In genomic region chr5:25006848-25007247, GRCm38 (mm10) we compare ENCODE assay signal across 8 mouse cellular contexts.
A peak's percentile ranks its signal among the peaks of the same experiment; 100 is the strongest.
DNase-seq lines count a peak whose midpoint lies in the region; ATAC-seq and TF ChIP-seq lines count a peak whose summit lies in the region.

No protein-coding gene starts in this region.

- H3K36me3 ChIP-seq in hindbrain, embryonic 12.5 days = no peaks in the 10 kb centered on the region

- TF ChIP-seq CTCF in Patski (IDR thresholded peaks at IDR 0.05) = no peak

- no peaks in the 10 kb centered on the region for H3K27me3 ChIP-seq in Patski
- H3K27me3 ChIP-seq in hindbrain, embryonic 12.5 days = peaks cover 7% of the 10 kb centered on the region; the same call in 1 of the 2 replicates

- CTCF ChIA-PET in Patski (lab: Charles Lee) = interaction anchor here (0.8 to 2.5 kb wide), 25 partner anchors 10 to 340 kb away, joined by 3 to 11 read pairs (median 5); partner anchors contain the start of gene Rheb

- POLR2A ChIA-PET in Patski (lab: Charles Lee) = interaction anchor here (0.6 to 1.1 kb wide), 3 partner anchors 86 to 321 kb away, joined by 3 read pairs; no protein-coding TSS in a partner anchor

- no peak overlapping the region for H3K9ac ChIP-seq in hindbrain, embryonic 12.5 days

- H3K27ac ChIP-seq in hindbrain, embryonic 12.5 days = no peak overlapping the region

- in situ Hi-C loops in Patski (cut with MboI; ENCODE audit: low pct_unique_long_range_greater_than_20kb) = loop anchor here (5.0 kb wide), 1 partner anchor 335 kb away; no protein-coding TSS in a partner anchor

- H3K4me2 ChIP-seq in hindbrain, embryonic 12.5 days (replicated peaks) = no peak overlapping the region

- peaks cover 13% of the 10 kb centered on the region for H3K4me1 ChIP-seq in hindbrain, embryonic 12.5 days

- WGBS in hindbrain, embryonic 12.5 days = 43% methylated on average over 8 of the region's 8 CpGs

- H3K9me3 ChIP-seq in hindbrain, embryonic 12.5 days (replicated peaks) = no peaks in the 10 kb centered on the region

- DNase-seq in Patski (ENCODE audit: low read depth, low spot score) = peak; percentile 100
- peak; percentile 93 to 95 for DNase-seq in cerebellum, postnatal 10 days
- peak; percentile 56 to 69 for DNase-seq in frontal cortex, postnatal 14 days (ENCODE audit: low spot score in 2 of 2)
- peak; percentile 77 for DNase-seq in layer of hippocampus, adult 9-11 months
- peak; percentile 92 for DNase-seq in lung, postnatal 36 days
- peak; percentile 89 for DNase-seq in right cerebral cortex, adult 18-20 months
- peak; percentile 59 to 79 for DNase-seq in urinary bladder, adult 18-20 months (ENCODE audit: low spot score in 2 of 2)

- no peak overlapping the region for H3K4me3 ChIP-seq in hindbrain, embryonic 12.5 days

- peak; percentile 87 for ATAC-seq in Patski
- ATAC-seq in hindbrain, embryonic 12.5 days (ENCODE audit: low FRiP score) = 0 out of 2 replicates have a peak, but pooled peaks have one; percentile 51
